Mouse (Mus musculus): ENCODE measurements around the gene Appl1.

DNA sequence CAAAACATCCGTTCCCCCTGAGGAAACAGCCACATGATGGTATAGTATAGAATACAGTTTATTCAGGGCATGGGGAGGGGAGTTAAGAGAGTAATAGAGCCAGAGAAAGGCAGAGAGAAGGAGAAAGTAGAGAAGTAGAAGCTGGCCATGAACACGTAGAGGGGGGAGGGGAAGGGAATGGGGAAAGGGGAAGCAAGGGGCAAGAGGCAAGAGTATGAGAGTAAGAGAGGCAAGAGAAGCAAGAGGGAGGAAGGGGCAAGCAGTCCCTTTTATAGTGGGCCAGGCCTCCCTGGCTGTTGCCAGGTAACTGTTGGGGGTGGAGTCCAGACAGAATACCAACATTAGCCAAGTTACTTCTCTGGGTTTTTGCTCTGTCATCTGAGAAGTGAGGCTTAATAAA lies 6.5 kb upstream of the Appl1 start:
- TF ChIP-seq CTCF (conservative IDR thresholded peaks at IDR 0.05; ENCODE audit: insufficient read depth, insufficient read length, low read depth, low read length) (no peak), POLR2A (IDR thresholded peaks at IDR 0.05; ENCODE audit: low read depth, low read length) (no peak)

Measured in kidney, adult 2 months (tissue).